8 mouse cellular contexts compared by ENCODE assay signal in the genomic region with DNA sequence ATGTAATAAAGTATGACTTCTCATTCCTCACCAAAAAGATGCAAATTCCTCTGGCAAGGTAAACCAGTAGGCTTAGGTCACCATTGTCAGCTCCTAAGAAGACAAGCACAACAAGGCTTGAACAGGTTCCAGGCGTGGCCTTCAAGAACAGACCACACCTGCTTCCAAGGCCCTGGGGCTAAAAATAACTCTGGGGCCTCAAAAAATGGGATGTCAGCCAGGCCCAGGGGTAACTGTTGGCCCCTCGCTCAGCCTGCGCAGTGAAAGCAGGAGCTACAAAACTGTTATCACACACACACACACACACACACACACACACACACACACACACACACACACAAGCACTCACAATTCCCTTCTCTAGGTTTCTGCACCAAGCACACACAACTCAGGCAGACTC. TPM values are rescaled to one million over a fixed set of nuclear protein-coding genes. Genes with fewer than 3 reads are reported as not detected.
DNase-seq lines count a peak whose midpoint lies in the region; ATAC-seq and TF ChIP-seq lines count a peak whose summit lies in the region.

No protein-coding gene starts in this region.

- ATAC-seq in kidney, embryonic 14.5 days (ENCODE audit: low FRiP score, low TSS enrichment): 0 out of 2 replicates have a peak, but pooled peaks have one; percentile 49
- peak; percentile 84 for ATAC-seq in megakaryocyte-erythroid progenitor cell, adult 5-6 weeks (replicated peaks; ENCODE audit: low FRiP score, low TSS enrichment, poor library complexity, severe bottlenecking)
- no peak for ATAC-seq in hindbrain, embryonic 13.5 days (ENCODE audit: low FRiP score)

- no peak overlapping the region for H3K4me3 ChIP-seq in ES-Bruce4 (ENCODE audit: low read depth, low read length)
- no peak overlapping the region for H3K4me3 ChIP-seq in kidney, embryonic 14.5 days (ENCODE audit: low read length)
- no peak overlapping the region for H3K4me3 ChIP-seq in hindbrain, embryonic 13.5 days

- DNase-seq in adrenal gland, postnatal 14 days: peak; percentile 64
- peak; percentile 40 for DNase-seq in gastrocnemius, postnatal 10 days
- DNase-seq in spleen, adult 12 weeks (ENCODE audit: low spot score): no peak
- DNase-seq in adipocyte (ENCODE audit: low spot score): no peak

- no peaks in the 10 kb centered on the region for H3K27me3 ChIP-seq in ES-Bruce4 (ENCODE audit: control insufficient read depth, insufficient read depth, low read length, poor library complexity, severe bottlenecking)
- no peaks in the 10 kb centered on the region for H3K27me3 ChIP-seq in kidney, embryonic 14.5 days (ENCODE audit: control insufficient read depth, insufficient read depth, low read length)
- no peaks in the 10 kb centered on the region for H3K27me3 ChIP-seq in hindbrain, embryonic 13.5 days

- no peaks in the 10 kb centered on the region for H3K36me3 ChIP-seq in ES-Bruce4 (ENCODE audit: control insufficient read depth, insufficient read depth, low read length, poor library complexity, severe bottlenecking)
- H3K36me3 ChIP-seq in kidney, embryonic 14.5 days (ENCODE audit: control insufficient read depth, insufficient read depth, low read length): no peaks in the 10 kb centered on the region
- no peaks in the 10 kb centered on the region for H3K36me3 ChIP-seq in hindbrain, embryonic 13.5 days

- H3K4me2 ChIP-seq in kidney, embryonic 14.5 days (replicated peaks; ENCODE audit: low read depth, low read length): no peak overlapping the region
- no peak overlapping the region for H3K4me2 ChIP-seq in hindbrain, embryonic 13.5 days

- 51% methylated on average over 3 of the region's 3 CpGs for WGBS in kidney, embryonic 14.5 days
- WGBS in hindbrain, embryonic 13.5 days: 66% methylated on average over 3 of the region's 3 CpGs

- H3K4me1 ChIP-seq in ES-Bruce4 (ENCODE audit: control insufficient read depth, insufficient read depth, low read length): no peaks in the 10 kb centered on the region
- no peaks in the 10 kb centered on the region for H3K4me1 ChIP-seq in kidney, embryonic 14.5 days (ENCODE audit: control insufficient read depth, insufficient read depth, low read length)
- H3K4me1 ChIP-seq in hindbrain, embryonic 13.5 days (replicated peaks): 0 out of 2 replicates have a peak, but pooled peaks cover 3% of the 10 kb centered on the region

- no peak overlapping the region for H3K27ac ChIP-seq in ES-Bruce4 (ENCODE audit: insufficient read depth, low read length)
- no peak overlapping the region for H3K27ac ChIP-seq in kidney, embryonic 14.5 days (ENCODE audit: low read depth, low read length)
- no peak overlapping the region for H3K27ac ChIP-seq in hindbrain, embryonic 13.5 days

- no peak for TF ChIP-seq CTCF in ES-Bruce4 (IDR thresholded peaks at IDR 0.05; ENCODE audit: low read depth, low read length)

- H3K9me3 ChIP-seq in ES-Bruce4 (replicated peaks; ENCODE audit: control insufficient read depth, insufficient read depth, low read length, poor library complexity, severe bottlenecking): no peaks in the 10 kb centered on the region
- H3K9me3 ChIP-seq in kidney, embryonic 14.5 days (ENCODE audit: control insufficient read depth, low read length): no peaks in the 10 kb centered on the region
- no peaks in the 10 kb centered on the region for H3K9me3 ChIP-seq in hindbrain, embryonic 13.5 days

- TF ChIP-seq POLR2A in ES-Bruce4 (IDR thresholded peaks at IDR 0.05; ENCODE audit: insufficient read depth, low read length): no peak

- H3K9ac ChIP-seq in ES-Bruce4 (ENCODE audit: low read depth, poor library complexity, severe bottlenecking): no peak overlapping the region
- H3K9ac ChIP-seq in kidney, embryonic 14.5 days (ENCODE audit: low read depth, low read length): no peak overlapping the region
- H3K9ac ChIP-seq in hindbrain, embryonic 13.5 days: no peak overlapping the region

- TF ChIP-seq EP300 in ES-Bruce4 (IDR thresholded peaks at IDR 0.05; ENCODE audit: insufficient read depth, low read depth, low read length): 0 out of 2 replicates have a peak, but pooled peaks have one; percentile 8

RNA-seq across cellular contexts. Expression of gene Dusp16, which starts 18.5 kb away (rescaled TPM):
- polyA plus RNA-seq in ES-Bruce4 (2011; ENCODE audit: insufficient read depth, insufficient read length, low read depth, missing spikeins): 35.6 and 43.9 TPM in 2 replicates
- total RNA-seq in adrenal gland, postnatal 14 days (2021): 17.9 and 22.8 TPM in 2 replicates
- 10 to 100 TPM; 15.1 to 18.4 TPM for total RNA-seq in gastrocnemius, postnatal 10 days (2021)
- 8.6 and 12.3 TPM in 2 replicates for polyA plus RNA-seq in kidney, embryonic 14.5 days (2014; fragmentation: Nextera tagmentation; extraction: Ambion mirVana)
- total RNA-seq in megakaryocyte-erythroid progenitor cell, adult 5-6 weeks (2014; fragmentation: Nextera tagmentation): 7.1 and 10.0 TPM in 2 replicates
- 3.9 and 10.9 TPM in 2 replicates for total RNA-seq in megakaryocyte-erythroid progenitor cell, adult 5-6 weeks (2017)
- polyA plus RNA-seq in hindbrain, embryonic 13.5 days (2015; fragmentation: Nextera tagmentation; extraction: Ambion mirVana): 5.5 and 5.7 TPM in 2 replicates

RNA-seq across cellular contexts. Expression of gene Crebl2, which starts 56.0 kb away (rescaled TPM):
- 6.1 and 7.6 TPM in 2 replicates for polyA plus RNA-seq in ES-Bruce4 (2011; ENCODE audit: insufficient read depth, insufficient read length, low read depth, missing spikeins)
- 17.2 and 21.1 TPM in 2 replicates for total RNA-seq in adrenal gland, postnatal 14 days (2021)
- 1 to 10 TPM; 3.9 to 4.6 TPM for total RNA-seq in gastrocnemius, postnatal 10 days (2021)
- 1.7 and 2.0 TPM in 2 replicates for polyA plus RNA-seq in kidney, embryonic 14.5 days (2014; fragmentation: Nextera tagmentation; extraction: Ambion mirVana)
- total RNA-seq in megakaryocyte-erythroid progenitor cell, adult 5-6 weeks (2014; fragmentation: Nextera tagmentation): 6.2 and 11.7 TPM in 2 replicates
- total RNA-seq in megakaryocyte-erythroid progenitor cell, adult 5-6 weeks (2017): 10.4 and 12.9 TPM in 2 replicates
- 3.8 and 4.8 TPM in 2 replicates for polyA plus RNA-seq in hindbrain, embryonic 13.5 days (2015; fragmentation: Nextera tagmentation; extraction: Ambion mirVana)

Comparison
In these comparisons a context has a peak if more than half of its experiments do, and no peak if none do; other contexts are left out.
1. DNase-seq: peak in adrenal gland, postnatal 14 days (single experiment) and gastrocnemius, postnatal 10 days (single experiment); none in spleen, adult 12 weeks (single experiment) and adipocyte (single experiment).